Comparison of ENCODE assay signal across 10 mouse cellular contexts in the genomic region with DNA sequence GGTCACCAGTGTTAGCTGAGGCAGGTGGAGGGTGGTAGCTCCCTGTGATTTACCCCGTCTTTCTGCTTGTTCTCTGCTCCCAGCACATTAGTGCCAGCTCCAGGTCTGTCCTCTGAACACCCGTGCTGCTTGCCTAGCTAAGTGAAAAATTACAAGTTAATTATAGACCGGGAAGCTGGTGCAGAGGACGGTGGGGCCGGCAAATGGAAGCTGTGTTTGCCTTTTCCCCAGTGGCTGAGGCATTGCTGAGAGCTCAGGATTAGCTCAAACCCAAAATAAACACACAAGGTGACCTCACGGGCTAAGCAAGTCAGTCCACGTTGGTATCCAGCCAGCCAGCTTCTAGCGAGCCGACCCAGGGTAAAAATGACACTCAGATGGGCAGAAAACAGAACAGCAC. TPM values are rescaled to one million over a fixed set of nuclear protein-coding genes. Genes with fewer than 3 reads are reported as not detected.
A peak's percentile ranks its signal among the peaks of the same experiment; 100 is the strongest.
DNase-seq lines count a peak whose midpoint lies in the region; ATAC-seq lines count a peak whose summit lies in the region.
"Had no signal": no experiment of that assay in that cellular context is flagged by ENCODE, and none has a peak within 500 bp of the region (broad histone marks: within the 10 kb centered on the region; RNA-seq: fewer than 3 reads in every experiment).

No protein-coding gene starts in this region.

- H3K9ac ChIP-seq in forebrain, embryonic 11.5 days (ENCODE audit: low read length) = no peak overlapping the region

- no peak for ATAC-seq in forebrain, embryonic 11.5 days (replicated peaks; ENCODE audit: low FRiP score)
- ATAC-seq in erythroblast, adult 5-6 weeks (replicated peaks; ENCODE audit: low FRiP score, poor library complexity, severe bottlenecking) = no peak

- intact Hi-C loops in heart, postnatal 10 days (cut with DNase I) = no loop called here

- no peak overlapping the region for H3K4me2 ChIP-seq in forebrain, embryonic 11.5 days (ENCODE audit: low read depth, low read length, severe bottlenecking)

- H3K4me3 ChIP-seq in forebrain, embryonic 11.5 days (ENCODE audit: low read depth, low read length) = no peak overlapping the region

- no peaks in the 10 kb centered on the region for H3K36me3 ChIP-seq in forebrain, embryonic 11.5 days (ENCODE audit: control insufficient read depth, insufficient read depth, low read length)

- no peaks in the 10 kb centered on the region for H3K9me3 ChIP-seq in forebrain, embryonic 11.5 days (ENCODE audit: control insufficient read depth, low read length)

- no peaks in the 10 kb centered on the region for H3K27me3 ChIP-seq in forebrain, embryonic 11.5 days (ENCODE audit: control insufficient read depth, insufficient read depth, low read length)

- H3K27ac ChIP-seq in forebrain, embryonic 11.5 days (ENCODE audit: low read depth, low read length) = no peak overlapping the region

- peak; percentile 69 for DNase-seq in retina, adult 2 months (ENCODE audit: low read depth, low spot score)
- no peak for DNase-seq in retina, embryonic 14.5 days (ENCODE audit: low spot score)
- DNase-seq in heart, postnatal 10 days = peak; percentile 82 to 83
- DNase-seq in kidney, postnatal 14 days = peak; percentile 82
- peak; percentile 47 for DNase-seq in yolk sac, embryonic 10.5 days (ENCODE audit: low spot score)
- no peak for DNase-seq in forebrain, embryonic 11.5 days (ENCODE audit: low spot score)
- no peak for DNase-seq in ovary, postnatal 10 days (ENCODE audit: low spot score)
- DNase-seq: cerebellum, adult 9-11 months had no signal

- WGBS in forebrain, embryonic 11.5 days = 75% methylated on average over 9 of the region's 9 CpGs

- no peaks in the 10 kb centered on the region for H3K4me1 ChIP-seq in forebrain, embryonic 11.5 days (replicated peaks; ENCODE audit: control insufficient read depth, insufficient read depth, low read length)

RNA-seq across cellular contexts. Expression of gene Tcp10a, which starts 51.4 kb away (rescaled TPM):
- total RNA-seq in heart, postnatal 10 days (2021) = not detected
- polyA plus RNA-seq in forebrain, embryonic 11.5 days (2014; fragmentation: Nextera tagmentation; extraction: Ambion mirVana) = 0.17 TPM in 1 of 2 replicates, not detected in the other
- not detected in 2 replicates for total RNA-seq in erythroblast, adult 5-6 weeks (2015; ENCODE audit: low replicate concordance)
- total RNA-seq in erythroblast, adult 5-6 weeks (2017; ENCODE audit: low replicate concordance) = not detected in 2 replicates
- polyA plus RNA-seq: lung, embryonic 16.5 days had no signal

Comparison
In these comparisons a context has a peak if more than half of its experiments do, and no peak if none do; other contexts are left out.
1. DNase-seq: peak in retina, adult 2 months (single experiment), heart, postnatal 10 days (2 of 2), kidney, postnatal 14 days (single experiment) and yolk sac, embryonic 10.5 days (single experiment); none in retina, embryonic 14.5 days (single experiment), forebrain, embryonic 11.5 days (single experiment) and ovary, postnatal 10 days (single experiment).